Mouse (Mus musculus) left cerebral cortex, adult 9 months (tissue): ENCODE measurements at regions not wholly inside any gene's neighbourhood (a gene's known extent, or its start where the extent isn't known, plus 50 kb on each side); places are given as distances from the start of the nearest gene placed in this dataset.

Source experiments
- DNase-seq, 2 experiments: peaks; one replicate each; pipeline ENCODE4 v3.0.0; 2022; ENCODE audit warnings: low spot score in 2 of 2

DNA sequence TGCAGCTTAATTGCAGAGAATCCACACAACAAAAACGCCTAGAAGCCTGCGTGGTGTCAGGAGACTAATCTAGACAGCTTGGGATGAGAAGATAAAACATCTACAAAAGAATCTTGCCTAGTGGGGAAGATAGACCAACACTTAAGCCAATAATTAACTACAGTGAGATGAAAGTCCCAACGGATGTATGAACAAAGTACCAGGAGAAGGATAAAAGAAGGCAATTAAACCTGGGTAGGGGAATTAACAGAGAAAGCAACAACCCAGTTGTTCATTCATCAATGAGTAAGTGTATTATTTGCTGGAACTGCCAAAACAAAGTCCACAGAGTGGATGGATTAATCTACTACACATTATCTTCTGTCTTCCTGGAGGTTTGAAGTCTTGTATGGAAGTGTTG lies 99.8 kb downstream of the Olfm4 start:
- no peak for DNase-seq

DNA sequence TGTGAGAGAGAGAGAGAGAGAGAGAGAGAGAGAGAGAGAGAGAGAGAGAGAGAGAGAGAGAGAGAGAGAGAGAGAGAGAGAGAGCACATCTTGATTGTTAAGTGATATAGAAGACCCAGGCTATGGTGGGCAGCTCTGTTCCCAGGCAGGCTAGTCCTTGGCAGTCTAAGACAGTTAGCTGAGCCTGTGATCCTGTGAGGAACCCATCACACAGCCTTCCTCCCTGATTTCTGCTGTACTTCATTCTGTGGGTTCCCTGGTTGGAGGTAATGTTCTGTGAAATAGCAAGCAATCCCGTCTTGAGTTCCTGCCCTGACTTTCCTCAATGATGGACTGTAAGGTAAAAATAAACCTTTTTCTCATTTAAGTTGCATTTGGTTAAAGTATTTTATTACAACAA lies 113.4 kb downstream of the Olfm4 start:
- no peak for DNase-seq

DNA sequence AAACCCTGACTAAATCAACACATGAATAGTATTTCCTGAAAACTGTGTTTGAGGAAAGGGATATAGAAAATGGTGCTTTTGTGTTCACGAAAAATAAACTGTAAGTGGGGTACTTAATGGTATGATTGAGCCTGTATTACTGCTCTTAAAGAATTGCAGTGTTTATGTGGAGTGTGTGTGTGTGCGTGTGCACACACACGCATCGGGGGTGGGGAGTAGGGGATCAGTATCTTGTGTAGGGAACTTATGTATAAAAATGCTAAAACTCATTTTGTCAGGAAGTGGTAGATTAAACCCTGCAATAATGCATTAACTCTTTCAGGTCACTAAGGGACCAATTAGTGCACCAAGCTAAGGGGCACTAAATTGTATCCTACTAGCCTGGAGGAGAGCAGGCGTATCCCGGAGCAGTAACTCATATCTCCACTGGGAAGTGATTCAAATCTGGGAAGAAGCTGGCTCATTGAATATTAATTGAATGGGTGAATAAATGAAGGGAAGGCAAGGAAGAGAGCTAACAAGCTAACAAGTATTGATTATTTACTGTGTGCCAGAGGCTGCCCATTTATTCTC lies 129.3 kb downstream of the Olfm4 start:
- DNase-seq: no peak

DNA sequence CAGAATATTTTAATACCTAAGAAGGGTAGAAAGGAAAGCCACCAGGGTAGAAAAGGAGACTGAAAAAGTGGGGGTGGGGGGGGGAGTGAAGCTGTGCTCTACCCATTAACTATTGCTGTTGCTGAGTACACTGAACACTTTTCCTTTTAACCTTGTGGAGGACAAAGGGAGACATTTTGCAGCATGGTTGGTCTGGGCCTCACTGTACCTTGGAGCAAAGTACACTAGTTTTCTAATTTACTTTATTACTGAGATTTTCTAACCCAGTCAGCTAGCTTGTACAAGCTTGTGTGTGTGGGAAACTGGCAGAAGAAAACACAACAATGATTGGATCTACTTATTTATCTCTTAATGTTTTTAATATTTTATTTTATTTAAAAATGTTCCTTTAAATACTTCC lies 130.4 kb downstream of the Olfm4 start:
- no peak for DNase-seq

DNA sequence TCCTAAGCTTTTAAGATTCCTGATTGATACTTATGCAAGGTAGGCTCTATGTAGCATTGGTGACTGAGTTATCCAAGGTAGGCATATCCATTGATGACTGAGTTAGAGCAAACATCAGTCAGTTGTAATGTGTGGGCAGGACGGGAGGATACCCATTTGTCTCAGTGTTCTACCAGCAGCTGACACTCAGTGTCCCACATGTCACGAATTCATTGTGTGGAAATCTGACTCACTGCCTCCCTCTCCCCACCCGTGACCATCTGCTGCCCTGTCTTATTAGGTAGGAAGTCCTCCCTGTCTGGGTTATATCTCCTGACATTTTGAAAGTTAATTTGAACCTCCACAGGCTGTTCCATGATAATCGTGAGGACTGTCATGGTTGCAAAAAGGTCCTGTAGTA lies 141.3 kb downstream of the Olfm4 start:
- DNase-seq: no peak

DNA sequence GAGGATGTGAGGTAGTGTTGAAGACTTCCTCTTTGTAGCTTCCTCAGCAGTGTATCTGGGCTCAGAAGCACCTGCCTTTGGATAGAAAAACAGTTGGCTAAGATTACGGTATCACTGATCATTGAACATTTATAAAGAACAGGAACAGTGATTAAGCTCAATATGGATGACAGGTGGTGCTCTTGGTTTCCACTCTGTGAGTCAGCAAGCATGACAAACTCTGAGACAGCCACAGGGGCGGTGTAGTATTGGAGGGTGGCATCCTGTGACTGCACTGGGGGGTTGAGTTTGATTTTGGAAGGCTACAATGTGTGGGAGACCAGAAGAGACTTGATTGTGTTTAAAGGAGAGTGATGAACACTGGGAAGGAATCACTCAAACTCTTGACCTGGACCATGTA lies 144.3 kb downstream of the Olfm4 start:
- peak in 1 of 2 experiments; percentile 4 for DNase-seq

DNA sequence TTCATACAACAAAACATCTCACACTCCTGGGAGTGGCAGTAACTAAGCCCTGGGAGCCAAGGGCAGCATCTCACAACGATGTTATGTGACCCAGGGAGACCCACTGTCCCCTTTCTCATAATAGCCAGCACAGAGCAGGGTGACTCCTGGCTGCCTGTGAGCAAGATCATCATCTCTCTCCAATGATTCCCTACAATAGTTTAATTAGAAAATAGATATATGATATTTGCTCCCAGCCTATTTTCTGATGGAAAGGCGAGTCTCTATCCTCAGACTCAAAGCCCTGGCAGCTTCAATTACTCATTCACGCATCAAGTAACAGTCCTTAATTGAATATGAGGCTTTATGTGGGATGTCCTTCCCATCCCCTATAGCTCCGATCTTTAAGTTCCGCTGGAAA lies 153.7 kb downstream of the Olfm4 start:
- DNase-seq: no peak

DNA sequence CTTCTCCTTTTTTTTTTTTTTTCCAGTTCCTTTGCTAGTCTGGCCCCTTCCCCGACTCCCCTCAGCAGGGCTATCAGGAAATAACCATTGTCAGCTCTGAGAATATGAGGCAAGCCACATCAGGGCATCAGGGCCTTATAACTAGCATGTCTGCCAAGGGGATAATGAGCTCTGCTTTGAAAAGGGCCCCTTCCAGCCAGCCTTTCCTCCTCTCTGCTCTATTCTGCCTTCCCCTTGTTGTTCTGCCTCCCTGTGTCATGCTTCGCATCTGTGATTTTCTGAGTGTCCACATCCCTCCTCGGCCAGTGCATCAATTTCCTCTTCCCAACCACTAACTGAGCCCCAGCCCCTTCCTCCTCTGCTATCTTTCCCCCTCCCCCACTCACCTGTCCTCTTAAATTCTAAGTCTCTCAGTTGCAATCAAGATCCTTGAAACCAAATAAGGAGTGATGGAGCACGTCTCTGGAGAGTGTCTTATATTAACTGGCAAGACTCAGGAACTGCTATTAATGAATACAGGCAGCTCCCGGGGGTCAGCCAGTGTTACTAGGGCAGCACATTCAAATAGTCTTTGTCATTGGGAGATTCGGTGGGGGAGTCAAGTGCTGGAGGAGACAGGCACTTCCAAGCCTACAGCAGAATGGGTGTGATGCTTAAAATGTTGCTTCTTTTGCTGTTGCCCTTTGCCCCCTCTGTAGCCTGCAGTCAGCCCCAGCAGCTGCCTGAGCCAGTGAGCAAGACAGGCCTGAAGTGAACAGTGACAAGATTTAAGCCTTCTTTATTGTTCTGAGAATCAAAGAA lies 155.3 kb downstream of the Olfm4 start:
- no peak for DNase-seq

DNA sequence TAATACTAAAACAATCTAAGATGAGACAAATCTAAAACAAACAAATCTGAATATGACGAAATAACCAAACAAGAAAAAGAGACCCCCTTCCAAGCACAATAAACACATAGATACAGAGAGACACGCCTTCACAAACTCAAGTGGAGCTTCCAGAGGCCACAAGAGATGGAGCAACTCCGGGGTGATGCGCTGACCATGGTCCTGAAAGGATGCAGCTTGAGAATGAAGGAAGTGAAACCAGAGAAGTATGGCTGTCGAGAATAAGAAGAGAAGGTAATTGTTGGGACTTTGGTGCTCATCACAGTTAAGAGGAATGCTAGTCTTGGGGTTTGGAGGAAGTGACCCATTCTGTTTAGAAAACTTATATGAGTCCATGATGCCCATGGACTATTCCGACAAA lies 173.1 kb downstream of the Olfm4 start:
- DNase-seq: no peak

DNA sequence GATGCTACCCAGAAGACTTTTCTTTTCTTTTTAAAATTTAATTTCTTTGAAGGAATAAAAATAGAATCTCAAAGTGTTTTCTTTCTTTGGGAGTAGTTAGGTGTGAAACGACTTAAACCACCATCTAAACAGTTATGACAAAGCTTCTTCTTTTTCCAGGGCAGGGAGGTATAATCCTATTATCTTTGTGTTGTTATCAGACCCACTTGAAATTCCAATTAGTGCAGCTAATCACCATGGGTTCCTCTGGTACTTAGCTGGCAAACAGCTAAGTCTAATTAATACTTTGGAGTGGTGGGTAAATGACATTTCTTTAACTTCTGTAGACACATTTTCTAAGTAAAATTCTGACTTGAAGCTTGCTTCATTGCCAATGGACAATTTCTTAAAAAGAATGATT lies 185.3 kb downstream of the Olfm4 start:
- DNase-seq: no peak

DNA sequence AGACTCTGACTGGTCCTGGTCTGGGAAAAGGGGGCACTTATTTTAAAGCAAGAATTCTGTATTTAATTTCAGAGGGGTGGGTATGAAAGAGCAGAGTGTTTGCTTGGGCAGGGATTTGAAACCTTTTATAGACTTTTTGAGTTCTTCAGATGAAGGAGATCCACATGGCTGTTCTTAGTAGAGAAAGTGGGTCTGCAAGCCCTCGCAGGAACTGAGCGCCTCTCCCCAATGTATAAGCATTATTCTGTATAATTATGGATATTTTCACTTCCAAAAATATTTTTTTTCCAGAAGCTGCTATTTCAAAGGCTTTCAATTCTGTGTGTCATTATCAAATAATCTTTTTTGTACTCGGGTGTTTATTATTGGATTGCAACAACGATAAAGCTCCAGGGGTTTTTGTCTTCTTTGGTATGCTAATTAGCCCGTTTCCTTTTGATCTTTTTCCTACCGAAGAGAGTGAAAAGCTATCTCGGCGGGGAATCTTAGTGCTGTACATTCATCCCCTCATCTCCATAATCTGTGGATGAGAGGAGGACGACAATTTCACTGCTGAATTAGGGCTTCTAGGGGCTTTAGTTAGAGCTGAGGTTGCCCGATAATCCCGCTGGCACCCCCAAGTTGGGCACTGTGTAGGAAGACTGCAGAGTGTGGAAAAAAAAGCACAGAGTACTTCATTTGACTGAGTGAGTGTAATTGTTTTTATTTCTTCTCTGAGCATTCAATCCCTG lies 186.7 kb downstream of the Olfm4 start:
- DNase-seq: no peak

DNA sequence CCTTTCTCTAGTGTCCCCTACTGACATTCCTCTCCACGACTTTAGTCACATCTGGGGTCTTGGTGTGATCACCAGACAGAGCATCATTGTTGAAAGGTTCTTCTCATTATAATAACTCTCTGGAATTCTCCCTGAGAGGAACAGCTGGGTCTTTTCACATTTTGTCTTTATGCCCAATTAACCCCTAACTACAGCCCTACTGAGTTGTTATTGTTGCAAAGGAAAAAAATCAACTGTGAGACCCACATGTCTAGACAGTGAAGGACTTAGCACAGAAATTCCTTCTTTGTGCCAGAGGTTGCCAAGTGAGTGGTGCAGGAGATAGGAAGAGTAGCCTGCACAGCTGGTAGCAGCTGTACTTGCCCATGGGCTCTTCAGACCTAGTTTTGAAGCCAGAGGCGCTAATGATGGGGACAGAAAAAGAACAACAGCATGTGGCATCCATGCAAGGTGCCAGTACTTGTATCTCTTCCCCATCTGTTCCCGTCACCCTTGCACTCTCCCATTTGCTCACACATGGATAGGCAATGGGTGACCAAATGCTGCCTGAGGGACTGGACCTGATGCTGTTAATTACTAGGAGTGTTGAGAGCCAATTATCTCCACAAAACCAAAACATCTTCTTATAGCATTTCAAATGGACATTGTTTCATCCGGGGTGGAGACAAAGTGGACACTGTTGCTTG lies 189.1 kb downstream of the Olfm4 start:
- DNase-seq: no peak

DNA sequence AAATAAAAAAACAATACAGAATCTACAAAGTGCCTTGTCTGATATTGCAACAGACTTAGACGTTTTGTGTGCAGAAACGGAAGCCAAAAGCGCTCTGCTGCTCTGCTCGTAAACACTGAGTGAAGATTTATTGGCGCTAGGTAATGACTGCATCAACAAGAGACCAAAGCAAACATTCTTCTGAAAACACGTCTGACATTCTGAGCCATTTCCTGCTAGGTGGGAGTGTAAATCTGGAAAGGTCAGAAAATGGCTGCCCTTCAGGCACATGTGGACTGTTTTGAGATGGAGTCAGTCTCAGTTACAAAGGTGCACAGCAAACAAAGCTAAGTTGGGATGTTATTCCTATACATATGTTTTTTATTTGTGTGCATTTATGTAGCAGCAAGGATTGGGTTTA lies 192.6 kb downstream of the Olfm4 start:
- no peak for DNase-seq

DNA sequence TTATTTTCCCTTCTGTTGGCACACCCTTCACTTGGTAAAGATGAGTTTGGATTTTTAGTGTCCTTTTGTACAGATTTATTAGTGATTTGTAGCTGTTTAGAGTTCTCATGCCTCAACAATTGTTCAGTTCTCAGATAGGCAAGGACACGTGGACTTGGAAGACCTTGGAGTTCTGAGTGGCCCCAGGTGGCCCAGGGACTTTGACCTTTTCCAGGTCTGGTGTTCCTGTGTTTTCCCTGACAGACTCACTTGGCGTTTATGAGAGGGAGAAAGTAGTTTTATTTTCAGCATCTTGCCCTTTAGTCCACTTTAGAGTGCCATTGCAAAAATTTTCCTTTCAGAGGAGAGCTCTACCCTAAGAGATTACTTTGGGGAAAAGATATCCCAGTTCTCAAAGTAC lies 211.2 kb downstream of the Olfm4 start:
- no peak for DNase-seq

DNA sequence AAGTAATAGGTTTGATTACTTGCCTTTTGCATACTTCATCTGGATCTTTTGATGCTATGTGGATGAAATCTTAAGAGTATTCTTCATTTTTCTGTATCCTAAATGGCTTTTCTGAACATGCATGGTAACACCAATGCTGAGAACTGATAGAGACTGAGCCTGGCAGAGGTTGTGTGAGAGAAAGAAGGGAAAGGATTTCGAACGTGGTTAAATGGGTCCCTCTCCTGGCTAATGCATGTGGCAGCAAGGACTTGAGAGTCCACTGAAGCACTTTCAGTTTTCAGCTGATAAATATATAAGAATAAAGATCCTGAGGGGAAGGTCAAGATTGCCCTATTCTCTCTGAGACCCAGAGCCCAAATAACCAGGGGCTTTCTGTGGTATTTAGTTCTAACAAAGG lies 229.0 kb downstream of the Olfm4 start:
- DNase-seq: peak; percentile 47 to 54

DNA sequence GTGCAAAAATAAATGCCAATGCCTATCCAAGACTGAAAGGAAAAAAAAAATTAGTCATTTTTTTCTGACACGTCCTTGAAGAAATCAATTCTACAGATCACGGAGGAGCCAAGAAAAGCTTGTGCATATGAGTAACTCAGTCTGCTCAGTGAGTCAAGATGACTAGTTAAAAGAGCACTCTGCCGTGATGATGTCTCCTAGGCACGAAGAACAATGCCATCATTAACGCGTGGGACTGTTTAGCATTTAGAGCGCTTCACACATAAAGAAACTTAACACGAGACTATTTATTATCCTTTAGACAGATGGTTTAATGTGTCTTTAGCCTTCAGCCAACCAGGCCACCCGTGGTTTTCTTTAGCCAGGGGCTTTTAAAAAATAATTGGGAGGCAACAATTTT lies 229.8 kb downstream of the Olfm4 start:
- DNase-seq: peak in 1 of 2 experiments; percentile 22

DNA sequence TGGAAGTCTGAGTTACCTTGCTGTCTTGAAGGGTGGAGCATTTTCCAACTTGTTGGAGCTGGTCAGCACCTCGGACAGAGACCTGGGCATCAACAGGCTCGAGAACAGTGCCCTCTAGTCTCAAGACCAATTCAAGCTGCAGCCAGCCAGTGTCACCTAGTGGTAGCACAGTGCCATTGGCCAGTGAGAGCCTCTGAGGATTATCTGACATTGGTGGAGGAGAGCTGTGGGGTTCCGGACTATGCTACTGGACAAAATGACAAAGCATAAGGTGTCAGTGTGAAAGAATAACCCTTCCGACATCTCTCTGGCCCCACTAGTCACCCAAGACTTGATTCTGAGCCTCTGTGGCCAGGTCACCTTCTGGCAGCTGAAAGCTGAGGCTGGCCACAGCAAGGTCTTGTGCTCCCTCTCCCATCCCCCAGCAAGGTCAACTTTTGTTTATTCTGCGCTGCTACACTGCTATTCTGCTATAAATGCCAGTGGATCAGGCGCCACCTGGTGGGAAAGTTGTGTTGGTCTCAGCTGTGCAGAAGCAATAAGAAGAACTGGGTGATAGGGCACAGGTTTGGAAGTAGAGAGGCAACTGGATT lies 232.2 kb downstream of the Olfm4 start:
- peak in 1 of 2 experiments; percentile 57 for DNase-seq

DNA sequence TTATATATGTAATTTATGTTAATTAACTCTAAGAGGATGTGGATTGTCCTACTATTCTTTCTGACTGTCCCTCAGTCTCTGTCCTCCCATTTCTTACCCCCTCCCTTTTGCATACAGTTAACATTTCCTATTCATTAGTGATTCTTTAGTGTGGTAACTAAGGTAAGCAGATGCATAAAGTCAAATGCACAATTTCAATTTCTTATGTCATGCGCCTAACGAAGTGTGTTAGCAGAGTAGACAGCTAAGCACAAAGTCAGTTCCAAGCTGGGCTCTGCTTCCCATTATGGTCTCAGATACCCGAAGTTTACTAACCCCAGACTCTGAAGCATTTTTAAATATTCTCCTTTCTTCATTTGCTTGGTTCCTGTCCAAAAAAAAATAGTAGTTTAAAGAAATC lies 248.2 kb downstream of the Olfm4 start:
- DNase-seq: no peak

DNA sequence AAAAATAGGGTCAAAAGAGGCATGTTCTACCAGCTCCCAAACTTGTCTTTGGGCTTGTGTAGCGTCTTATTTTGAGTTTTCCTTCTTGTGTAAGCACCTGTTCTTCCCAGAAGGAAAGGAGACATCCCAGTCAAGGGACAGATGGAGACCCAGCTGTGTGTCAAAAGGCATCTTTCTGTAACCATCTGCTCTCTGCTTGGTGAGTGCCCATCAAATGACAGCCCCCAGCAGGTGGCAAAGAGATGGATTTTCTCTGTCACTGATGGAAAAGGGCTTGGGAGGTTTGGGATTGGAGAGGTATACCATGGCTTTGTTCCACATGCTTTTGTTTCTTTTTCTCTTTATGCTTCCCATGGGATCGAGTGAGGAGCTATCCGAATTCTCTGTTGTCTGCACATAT lies 249.1 kb downstream of the Olfm4 start:
- no peak for DNase-seq

DNA sequence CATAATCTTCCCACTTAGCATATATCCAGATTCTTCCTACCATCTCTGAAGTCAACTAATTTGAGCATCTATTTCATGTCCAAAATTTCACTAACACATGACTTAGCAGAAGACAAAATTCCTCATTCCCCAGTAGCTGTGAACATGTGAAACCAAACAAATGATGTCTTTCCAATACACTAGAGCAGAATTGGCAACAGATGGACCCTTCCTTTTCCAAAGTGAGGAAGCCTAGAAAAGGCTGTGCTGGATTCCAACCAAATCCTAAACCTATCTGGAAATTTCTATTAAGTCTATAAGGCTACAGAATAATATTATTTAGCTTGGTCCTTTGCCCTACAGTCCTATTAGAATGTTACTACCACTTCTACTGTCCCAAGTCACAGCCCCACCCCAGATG lies 253.3 kb downstream of the Olfm4 start:
- DNase-seq: no peak

DNA sequence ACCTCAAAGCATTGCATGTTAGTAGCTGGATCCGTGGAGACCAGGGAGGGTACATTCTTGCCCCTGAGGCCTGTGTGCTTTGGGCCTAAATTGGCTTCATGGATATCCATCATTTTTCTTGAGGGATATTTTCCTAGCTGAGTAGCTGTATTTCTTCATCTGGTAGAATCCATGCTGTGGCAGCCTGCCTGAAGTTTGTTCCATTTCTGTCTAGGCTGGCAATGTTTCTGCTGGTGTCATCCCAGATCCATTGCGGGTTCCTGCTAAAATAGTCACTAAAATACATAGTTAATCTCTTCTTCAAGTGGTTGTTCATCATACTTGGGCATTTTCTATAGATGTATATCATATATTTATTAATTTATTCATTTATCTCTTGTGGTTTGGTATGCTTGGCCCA lies 253.7 kb downstream of the Olfm4 start:
- peak in 1 of 2 experiments; percentile 55 for DNase-seq

DNA sequence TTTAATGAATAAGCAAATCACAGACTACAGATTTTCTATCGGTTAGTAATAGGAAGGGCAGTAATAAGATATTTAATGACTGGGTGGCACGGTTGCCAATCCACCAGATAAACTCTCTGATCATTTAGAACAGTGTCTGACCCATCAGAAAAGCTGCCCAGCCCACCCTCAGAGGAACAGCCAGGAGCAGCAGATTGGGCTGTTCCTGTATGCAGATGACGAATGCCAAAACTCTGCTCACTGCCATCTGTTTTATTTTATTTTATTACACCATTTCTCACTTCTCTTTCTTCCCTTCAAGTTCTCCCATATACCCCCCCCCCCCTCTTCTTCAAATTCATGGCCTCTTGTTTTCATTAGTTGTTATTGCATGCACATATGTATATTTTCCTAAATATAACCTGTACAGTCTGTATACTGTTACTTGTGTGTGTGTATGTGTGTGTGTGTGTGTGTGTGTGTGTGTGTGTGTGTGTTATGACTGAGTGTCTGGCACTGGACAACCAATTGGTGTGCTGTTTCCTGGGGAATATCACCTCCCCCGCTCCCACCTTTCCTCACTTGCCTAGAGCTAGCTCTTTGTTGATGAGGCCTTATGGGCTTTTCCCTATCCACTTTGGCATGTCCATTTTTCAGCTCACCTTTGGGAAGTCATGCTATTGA lies 260.9 kb downstream of the Olfm4 start:
- DNase-seq: no peak
